Mouse (Mus musculus): ENCODE measurements around the gene Lrpprc. TPM values are rescaled to one million over a fixed set of nuclear protein-coding genes. Genes with fewer than 3 reads are reported as not detected.

Lrpprc gene
- polyA plus RNA-seq, 1 experiment from 2014 or later: 58.4 TPM

- Histone ChIP-seq H3K27ac (ENCODE audit: low read depth, low read length) (no peak overlapping the region), H3K27me3 (ENCODE audit: control insufficient read depth, insufficient read depth, low read length) (no peaks in the 10 kb centered on the region), H3K9ac (ENCODE audit: low read length) (no peak overlapping the region), H3K9me3 (ENCODE audit: control insufficient read depth, low read length) (no peaks in the 10 kb centered on the region), H3K4me2 (ENCODE audit: low read depth) (no peak overlapping the region), H3K36me3 (ENCODE audit: control insufficient read depth, insufficient read depth, low read length) (no peaks in the 10 kb centered on the region; the same call in 1 of the 2 replicates), H3K4me3 (ENCODE audit: low read depth, low read length) (no peak overlapping the region), H3K4me1 (ENCODE audit: control insufficient read depth, insufficient read depth, low read length) (no peaks in the 10 kb centered on the region)
- no peak for DNase-seq (ENCODE audit: low spot score)
- 84% methylated on average over 5 of the region's 5 CpGs for WGBS
- ATAC-seq (ENCODE audit: insufficient read depth, low FRiP score, low TSS enrichment): no peak
Observed at GRCm38 (mm10) chr17:84717416-84717815, 73.2 kb downstream of the Lrpprc start.

GRCm38 (mm10) chr17:84716252-84716872 lies 74.2 kb downstream of the Lrpprc start:
- H3K9ac ChIP-seq (ENCODE audit: low read length): no peak overlapping the region

GRCm38 (mm10) chr17:84714930-84715329 lies 75.7 kb downstream of the Lrpprc start:
- DNase-seq (ENCODE audit: low spot score): no peak
- Histone ChIP-seq H3K9me3 (ENCODE audit: control insufficient read depth, low read length) (no peaks in the 10 kb centered on the region), H3K27ac (ENCODE audit: low read depth, low read length) (no peak overlapping the region), H3K4me1 (ENCODE audit: control insufficient read depth, insufficient read depth, low read length) (no peaks in the 10 kb centered on the region), H3K36me3 (ENCODE audit: control insufficient read depth, insufficient read depth, low read length) (no peaks in the 10 kb centered on the region), H3K9ac (ENCODE audit: low read length) (no peak overlapping the region), H3K4me3 (ENCODE audit: low read depth, low read length) (no peak overlapping the region), H3K4me2 (ENCODE audit: low read depth) (no peak overlapping the region), H3K27me3 (ENCODE audit: control insufficient read depth, insufficient read depth, low read length) (no peaks in the 10 kb centered on the region)
- 64% methylated on average over 4 of the region's 4 CpGs for WGBS
- ATAC-seq (ENCODE audit: insufficient read depth, low FRiP score, low TSS enrichment): no peak

More at GRCm38 (mm10) chr17:84716252-84716872, 74.2 kb downstream of the Lrpprc start:
- 59% methylated on average over 16 of the region's 16 CpGs for WGBS
- ATAC-seq (ENCODE audit: insufficient read depth, low FRiP score, low TSS enrichment) (no peak), DNase-seq (ENCODE audit: low spot score) (no peak)
- Histone ChIP-seq H3K4me1 (ENCODE audit: control insufficient read depth, insufficient read depth, low read length) (no peaks in the 10 kb centered on the region), H3K9me3 (ENCODE audit: control insufficient read depth, low read length) (no peaks in the 10 kb centered on the region), H3K4me3 (ENCODE audit: low read depth, low read length) (no peak overlapping the region), H3K36me3 (ENCODE audit: control insufficient read depth, insufficient read depth, low read length) (no peaks in the 10 kb centered on the region), H3K27ac (ENCODE audit: low read depth, low read length) (no peak overlapping the region), H3K4me2 (ENCODE audit: low read depth) (no peak overlapping the region), H3K27me3 (ENCODE audit: control insufficient read depth, insufficient read depth, low read length) (no peaks in the 10 kb centered on the region)

- Histone ChIP-seq H3K36me3 (ENCODE audit: control insufficient read depth, insufficient read depth, low read length) (no peaks in the 10 kb centered on the region), H3K9me3 (ENCODE audit: control insufficient read depth, low read length) (no peaks in the 10 kb centered on the region), H3K4me1 (ENCODE audit: control insufficient read depth, insufficient read depth, low read length) (peaks cover 6% of the 10 kb centered on the region; the same call in 1 of the 2 replicates), H3K9ac (ENCODE audit: low read length) (no peak overlapping the region), H3K27ac (ENCODE audit: low read depth, low read length) (no peak overlapping the region), H3K4me2 (ENCODE audit: low read depth) (no peak overlapping the region), H3K4me3 (ENCODE audit: low read depth, low read length) (no peak overlapping the region), H3K27me3 (ENCODE audit: control insufficient read depth, insufficient read depth, low read length) (no peaks in the 10 kb centered on the region)
- DNase-seq (ENCODE audit: low spot score) (no peak), ATAC-seq (ENCODE audit: insufficient read depth, low FRiP score, low TSS enrichment) (no peak)
- WGBS: 79% methylated on average over 18 of the region's 18 CpGs
Observed at GRCm38 (mm10) chr17:84713563-84714164, 76.9 kb downstream of the Lrpprc start.

- peak; percentile 41; the same call in 1 of the 2 replicates for ATAC-seq (ENCODE audit: insufficient read depth, low FRiP score, low TSS enrichment)
- Histone ChIP-seq H3K36me3 (ENCODE audit: control insufficient read depth, insufficient read depth, low read length) (no peaks in the 10 kb centered on the region; the same call in 1 of the 2 replicates), H3K4me2 (ENCODE audit: low read depth) (no peak overlapping the region)
Observed at GRCm38 (mm10) chr17:84709403-84709851, 81.2 kb downstream of the Lrpprc start.

GRCm38 (mm10) chr17:84708818-84709217 lies 81.8 kb downstream of the Lrpprc start:
- no peaks in the 10 kb centered on the region for H3K27me3 ChIP-seq (ENCODE audit: control insufficient read depth, insufficient read depth, low read length)
- no peak for DNase-seq (ENCODE audit: low spot score)
- no peak overlapping the region for H3K4me3 ChIP-seq (ENCODE audit: low read depth, low read length)
- peaks cover 6% of the 10 kb centered on the region; the same call in 1 of the 2 replicates for H3K4me1 ChIP-seq (ENCODE audit: control insufficient read depth, insufficient read depth, low read length)
- no peak for ATAC-seq (ENCODE audit: insufficient read depth, low FRiP score, low TSS enrichment)
- WGBS: 78% methylated on average over 7 of the region's 7 CpGs
- H3K9me3 ChIP-seq (ENCODE audit: control insufficient read depth, low read length): no peaks in the 10 kb centered on the region
- H3K36me3 ChIP-seq (ENCODE audit: control insufficient read depth, insufficient read depth, low read length): no peaks in the 10 kb centered on the region; the same call in 1 of the 2 replicates
- H3K4me2 ChIP-seq (ENCODE audit: low read depth): no peak overlapping the region
- no peak overlapping the region for H3K9ac ChIP-seq (ENCODE audit: low read length)
- H3K27ac ChIP-seq (ENCODE audit: low read depth, low read length): no peak overlapping the region

More at GRCm38 (mm10) chr17:84709403-84709851, 81.2 kb downstream of the Lrpprc start:
- 38% methylated on average over 17 of the region's 17 CpGs for WGBS
- peak; percentile 69 for DNase-seq (ENCODE audit: low spot score)
- Histone ChIP-seq H3K9me3 (ENCODE audit: control insufficient read depth, low read length) (no peaks in the 10 kb centered on the region), H3K4me3 (ENCODE audit: low read depth, low read length) (no peak overlapping the region), H3K9ac (ENCODE audit: low read length) (no peak overlapping the region), H3K27me3 (ENCODE audit: control insufficient read depth, insufficient read depth, low read length) (no peaks in the 10 kb centered on the region), H3K4me1 (ENCODE audit: control insufficient read depth, insufficient read depth, low read length) (peaks cover 6% of the 10 kb centered on the region; the same call in 1 of the 2 replicates), H3K27ac (ENCODE audit: low read depth, low read length) (no peak overlapping the region)

GRCm38 (mm10) chr17:84707407-84707806 lies 83.2 kb downstream of the Lrpprc start:
- H3K4me2 ChIP-seq (ENCODE audit: low read depth): no peak overlapping the region
- H3K27me3 ChIP-seq (ENCODE audit: control insufficient read depth, insufficient read depth, low read length): no peaks in the 10 kb centered on the region
- no peak overlapping the region for H3K27ac ChIP-seq (ENCODE audit: low read depth, low read length)
- H3K4me1 ChIP-seq (ENCODE audit: control insufficient read depth, insufficient read depth, low read length): peaks cover 6% of the 10 kb centered on the region; the same call in 1 of the 2 replicates
- 70% methylated on average over 4 of the region's 4 CpGs for WGBS
- no peak overlapping the region for H3K9ac ChIP-seq (ENCODE audit: low read length)
- ATAC-seq (ENCODE audit: insufficient read depth, low FRiP score, low TSS enrichment) (no peak), DNase-seq (ENCODE audit: low spot score) (no peak)
- no peak overlapping the region for H3K4me3 ChIP-seq (ENCODE audit: low read depth, low read length)
- no peaks in the 10 kb centered on the region for H3K9me3 ChIP-seq (ENCODE audit: control insufficient read depth, low read length)
- H3K36me3 ChIP-seq (ENCODE audit: control insufficient read depth, insufficient read depth, low read length): no peaks in the 10 kb centered on the region; the same call in 1 of the 2 replicates

GRCm38 (mm10) chr17:84698727-84699126 lies 91.9 kb downstream of the Lrpprc start:
- Histone ChIP-seq H3K4me2 (ENCODE audit: low read depth) (no peak overlapping the region), H3K9ac (ENCODE audit: low read length) (no peak overlapping the region), H3K27me3 (ENCODE audit: control insufficient read depth, insufficient read depth, low read length) (no peaks in the 10 kb centered on the region), H3K4me1 (ENCODE audit: control insufficient read depth, insufficient read depth, low read length) (no peaks in the 10 kb centered on the region; the same call in 1 of the 2 replicates), H3K36me3 (ENCODE audit: control insufficient read depth, insufficient read depth, low read length) (no peaks in the 10 kb centered on the region), H3K4me3 (ENCODE audit: low read depth, low read length) (no peak overlapping the region), H3K9me3 (ENCODE audit: control insufficient read depth, low read length) (no peaks in the 10 kb centered on the region), H3K27ac (ENCODE audit: low read depth, low read length) (no peak overlapping the region)
- WGBS: 35% methylated on average over 5 of the region's 5 CpGs
- no peak for ATAC-seq (ENCODE audit: insufficient read depth, low FRiP score, low TSS enrichment)
- peak; percentile 66 for DNase-seq (ENCODE audit: low spot score)

- WGBS: 67% methylated on average over 6 of the region's 6 CpGs
- ATAC-seq (ENCODE audit: insufficient read depth, low FRiP score, low TSS enrichment) (no peak), DNase-seq (ENCODE audit: low spot score) (no peak)
- no peaks in the 10 kb centered on the region for H3K27me3 ChIP-seq (ENCODE audit: control insufficient read depth, insufficient read depth, low read length)
- no peak overlapping the region for H3K9ac ChIP-seq (ENCODE audit: low read length)
- no peak overlapping the region for H3K4me2 ChIP-seq (ENCODE audit: low read depth)
- no peaks in the 10 kb centered on the region for H3K4me1 ChIP-seq (ENCODE audit: control insufficient read depth, insufficient read depth, low read length)
- H3K36me3 ChIP-seq (ENCODE audit: control insufficient read depth, insufficient read depth, low read length): no peaks in the 10 kb centered on the region
- no peak overlapping the region for H3K27ac ChIP-seq (ENCODE audit: low read depth, low read length)
- no peaks in the 10 kb centered on the region for H3K9me3 ChIP-seq (ENCODE audit: control insufficient read depth, low read length)
- H3K4me3 ChIP-seq (ENCODE audit: low read depth, low read length): no peak overlapping the region
Observed at GRCm38 (mm10) chr17:84696537-84696936, 94.1 kb downstream of the Lrpprc start.
